Mouse (Mus musculus): ENCODE results near the gene Lrrn4cl.
A peak's percentile ranks its signal among the peaks of the same experiment; 100 is the strongest.
"Not testable (repeated sequence)": the region's sequence is repeated elsewhere in the genome, so short reads cannot be mapped to it uniquely, and the experiment has no call there.

Lrrn4cl gene

DNA sequence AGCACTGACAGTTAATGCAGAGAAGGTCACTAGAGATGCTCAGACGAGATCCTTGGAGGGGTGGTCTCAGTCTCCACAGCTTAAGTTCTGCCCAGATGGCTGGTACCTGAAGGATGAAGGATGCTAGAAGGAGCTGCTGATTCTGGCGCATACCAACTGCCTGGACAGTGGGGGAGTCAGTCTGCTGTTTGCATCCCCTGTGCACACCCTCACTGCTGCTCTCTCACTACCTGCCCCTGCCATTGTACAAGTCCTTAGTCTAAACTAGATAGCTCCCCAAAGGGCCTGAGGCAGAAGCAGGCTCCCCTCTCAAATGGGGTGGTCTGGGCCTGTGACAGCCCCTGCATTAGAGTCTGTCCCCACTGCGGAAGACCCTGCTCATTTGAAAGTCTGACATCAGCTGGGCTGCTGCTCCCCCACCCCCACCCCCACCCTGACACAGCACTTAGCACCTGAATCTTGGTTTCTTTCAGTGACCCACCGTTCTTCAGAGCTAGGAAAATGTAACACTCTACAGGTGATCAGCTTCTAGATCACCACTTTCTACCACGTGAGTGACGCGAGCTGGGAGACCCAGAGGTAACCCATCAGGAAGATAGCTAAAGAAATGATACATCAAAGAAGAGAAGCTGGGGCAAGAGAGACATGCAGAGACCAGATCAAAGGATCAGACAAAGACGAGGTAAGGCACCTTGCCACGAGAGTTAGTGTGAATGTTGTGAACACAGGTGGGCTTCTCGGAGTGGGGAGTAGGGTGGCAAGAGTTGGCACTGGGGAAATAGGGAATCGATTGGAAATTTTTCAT, 11.3 kb upstream of the Lrrn4cl start, which contains the start of gene Gng3:
Gng3 (minus strand) TSS at position 92 of the 805 bp plus-strand sequence.
- DNase-seq, result peak; percentile 57

DNA sequence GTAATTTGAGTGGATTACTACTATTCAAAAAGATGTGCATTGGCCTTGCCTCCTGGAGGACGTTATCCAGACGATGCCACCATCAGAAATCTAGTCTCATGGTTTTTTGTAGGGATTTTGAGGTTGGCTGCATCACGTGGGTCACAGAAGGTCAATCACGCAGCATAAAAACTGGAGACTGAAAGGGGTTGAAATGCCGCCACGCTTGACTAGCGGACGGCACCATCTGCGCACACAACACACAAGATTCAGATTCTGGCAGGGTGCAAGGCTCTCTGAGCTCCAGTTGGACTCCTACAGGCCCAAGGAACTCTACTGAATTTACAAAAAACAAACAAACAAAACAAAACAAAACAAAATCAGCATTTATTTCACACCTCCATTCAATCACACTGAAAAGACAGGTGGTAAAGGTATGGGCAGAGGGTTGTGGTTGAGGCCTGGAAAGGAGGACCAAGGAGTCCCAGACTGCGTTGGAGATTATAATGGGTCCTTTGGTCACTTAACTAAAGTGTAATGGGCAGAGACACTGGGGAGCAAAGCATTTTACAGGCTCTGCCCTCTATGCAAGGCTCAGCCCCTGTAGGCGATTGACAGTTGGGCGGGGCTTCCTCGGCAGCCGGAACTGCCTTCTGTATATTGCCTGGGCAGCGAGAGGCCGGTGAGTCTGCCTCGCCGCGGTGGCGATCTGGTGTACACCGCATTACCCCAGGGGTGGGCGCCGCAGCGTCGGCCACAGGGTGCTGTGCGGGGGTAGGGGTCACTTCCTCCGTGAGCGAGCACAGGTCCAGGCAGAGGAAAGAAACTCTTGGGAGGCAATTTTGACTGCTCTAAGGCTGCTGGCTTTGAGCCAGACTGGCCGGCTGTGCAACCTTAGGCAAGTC, 10.4 kb upstream of the Lrrn4cl start:
- peak; percentile 84 for DNase-seq

DNA sequence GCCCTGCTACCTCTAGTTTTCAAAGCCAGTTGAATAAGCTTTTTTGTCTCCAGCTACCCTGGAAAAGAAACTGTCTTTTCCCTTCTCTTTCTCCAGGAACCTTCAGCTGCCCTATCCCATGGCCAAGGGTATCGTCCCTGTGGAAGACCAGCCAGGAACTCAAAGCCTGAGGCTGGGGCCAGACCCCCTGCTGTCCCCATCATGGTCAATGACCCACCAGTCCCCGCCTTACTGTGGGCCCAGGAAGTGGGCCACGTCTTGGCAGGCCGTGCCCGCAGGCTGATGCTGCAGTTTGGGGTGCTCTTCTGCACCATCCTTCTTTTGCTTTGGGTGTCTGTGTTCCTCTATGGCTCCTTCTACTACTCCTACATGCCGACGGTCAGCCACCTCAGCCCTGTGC, 9.6 kb upstream of the Lrrn4cl start:
- no peak for DNase-seq

DNA sequence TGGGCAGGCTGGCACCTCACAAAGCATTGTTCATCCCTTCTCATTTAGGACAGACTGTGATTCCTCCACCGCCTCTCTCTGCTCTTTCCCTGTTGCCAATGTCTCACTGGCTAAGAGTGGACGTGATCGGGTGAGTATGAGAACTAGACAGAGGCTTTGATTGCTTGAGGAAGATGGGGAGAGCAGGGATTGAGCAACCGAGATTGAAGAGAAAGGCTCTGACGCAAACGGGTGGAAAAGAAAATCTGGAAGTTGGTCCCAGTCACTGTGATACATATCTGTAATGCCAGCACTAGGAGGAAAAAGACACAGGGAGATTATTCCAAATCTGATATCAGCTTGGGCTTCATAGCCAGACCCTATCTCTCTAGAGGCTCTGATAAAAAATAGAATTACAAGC, 7.6 kb upstream of the Lrrn4cl start:
- no peak for DNase-seq

DNA sequence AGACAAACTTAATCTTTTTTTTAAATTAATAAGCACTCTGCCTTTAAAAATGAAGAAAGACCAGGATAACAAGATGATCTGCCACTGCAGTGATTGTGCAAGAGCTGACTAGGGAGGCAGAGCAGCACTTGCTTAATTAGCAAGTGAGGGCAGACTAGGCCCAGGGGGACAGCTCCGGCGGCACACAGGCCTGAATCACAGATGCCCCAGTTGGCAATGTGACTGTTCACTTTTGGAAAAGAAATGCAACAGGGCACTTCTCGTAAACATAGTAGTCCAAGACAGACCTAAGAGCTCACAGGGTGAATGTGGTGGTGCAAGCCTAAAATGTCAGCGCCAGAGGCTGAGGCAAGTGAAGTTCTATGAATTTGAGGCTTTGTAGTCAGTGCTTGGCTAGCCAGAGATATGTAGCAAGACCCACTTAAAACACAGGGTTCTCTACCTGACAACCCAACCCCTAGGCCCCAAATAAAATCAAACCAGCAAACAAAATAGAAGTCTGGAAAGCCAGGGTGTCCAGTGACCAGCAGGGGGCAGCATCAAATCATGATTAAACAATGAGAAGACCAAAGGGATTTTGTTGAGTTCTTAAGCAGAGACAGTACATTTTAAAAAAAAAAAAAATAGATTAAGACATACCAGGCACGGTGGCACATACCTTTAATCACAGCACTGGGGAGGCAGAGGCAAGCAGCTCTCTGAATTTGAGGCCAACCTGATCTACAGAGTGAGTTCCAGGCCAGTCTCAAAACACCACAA, 6.0 kb upstream of the Lrrn4cl start:
- peak; percentile 88 for DNase-seq

DNA sequence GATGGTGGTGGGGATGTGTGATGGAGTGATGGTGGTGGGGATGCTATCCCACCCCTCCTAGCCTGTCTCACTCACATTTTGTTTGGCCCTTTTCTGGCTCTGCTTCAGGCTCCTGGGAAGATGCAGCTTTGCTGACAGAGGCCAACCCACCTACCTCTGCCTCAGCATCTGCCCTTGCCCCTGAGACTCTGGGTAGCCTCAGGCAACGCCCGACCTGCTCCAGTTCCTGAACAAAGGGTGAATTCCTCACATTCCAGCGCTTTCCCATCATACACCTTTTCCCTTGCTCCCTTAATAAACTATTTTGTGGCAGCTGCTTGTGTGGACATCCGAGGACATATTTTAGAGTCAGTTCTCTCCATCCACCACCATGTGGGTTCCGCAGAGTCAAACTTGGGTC, 2.2 kb upstream of the Lrrn4cl start:
- DNase-seq, result no peak

DNA sequence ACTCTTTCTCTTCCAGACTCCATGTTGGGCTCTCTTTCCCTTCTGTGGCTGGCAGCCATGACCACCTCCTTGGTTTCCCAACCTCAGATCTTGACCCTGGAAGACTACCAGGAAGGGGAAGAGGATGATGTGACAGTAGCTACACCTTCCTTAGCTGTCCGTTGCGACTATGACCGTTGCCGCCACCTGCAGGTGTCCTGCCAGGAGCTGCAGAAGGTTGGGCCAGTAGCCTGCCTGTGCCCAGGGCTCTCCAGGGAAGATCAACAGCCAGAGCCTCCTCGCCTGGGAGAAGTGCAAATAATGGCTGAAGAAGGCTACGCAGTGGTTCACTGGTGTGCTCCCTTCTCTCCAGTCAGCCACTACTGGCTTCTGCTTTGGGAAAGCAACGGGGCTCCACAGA, 1.1 kb downstream of the Lrrn4cl start:
- no peak for DNase-seq

DNA sequence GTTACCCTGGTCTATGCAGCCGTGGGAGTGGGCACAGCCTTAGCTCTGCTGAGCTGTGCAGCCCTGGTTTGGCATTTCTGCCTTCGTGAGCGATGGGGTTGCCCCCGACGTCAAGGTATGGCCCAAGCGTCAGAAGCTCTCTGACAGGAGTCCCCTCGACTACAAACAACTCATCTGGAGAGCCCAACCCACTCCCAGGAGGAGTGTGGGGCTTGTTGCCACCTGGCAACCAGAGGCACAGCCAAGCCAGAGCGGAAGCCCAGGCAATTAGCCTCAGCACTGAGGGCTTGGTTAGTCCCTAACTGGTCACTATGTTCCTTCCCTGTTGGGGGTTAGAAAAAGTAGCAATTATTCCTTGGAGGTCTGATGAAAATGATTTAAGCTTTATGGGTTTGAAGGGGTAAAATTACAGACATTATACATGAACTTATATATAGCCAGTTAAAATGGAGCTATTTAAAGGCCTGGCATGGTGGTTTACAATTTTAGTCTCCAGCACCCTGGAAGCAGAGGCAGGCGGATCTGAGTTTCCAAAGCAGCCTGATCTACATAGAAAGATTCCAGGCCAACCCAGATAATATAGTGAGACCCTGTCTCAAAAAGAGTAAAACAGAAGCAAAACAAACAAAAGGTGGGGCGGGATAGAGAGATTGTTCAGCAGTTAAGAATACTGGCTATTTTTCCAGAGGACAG, 1.8 kb downstream of the Lrrn4cl start:
- no peak for DNase-seq

DNA sequence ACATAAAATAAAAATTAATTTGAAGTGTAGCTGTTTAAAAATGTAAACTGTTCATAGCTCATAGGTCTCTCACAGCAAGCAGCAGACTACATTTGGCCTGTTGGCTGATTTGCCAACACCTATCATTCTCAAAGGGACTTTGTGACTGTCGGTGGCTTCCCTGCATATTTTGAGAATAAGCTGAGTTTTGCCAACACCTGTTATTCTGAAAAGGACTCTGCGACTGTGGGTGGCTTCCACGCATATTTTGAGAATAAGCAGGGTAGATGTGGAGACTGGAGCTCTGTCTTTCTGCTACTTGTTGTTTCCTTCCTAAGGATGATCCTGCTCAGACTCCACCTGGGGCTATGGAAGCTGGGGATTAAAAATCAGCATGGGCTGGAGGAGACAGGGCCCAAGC, 2.5 kb downstream of the Lrrn4cl start:
- DNase-seq, result no peak

DNA sequence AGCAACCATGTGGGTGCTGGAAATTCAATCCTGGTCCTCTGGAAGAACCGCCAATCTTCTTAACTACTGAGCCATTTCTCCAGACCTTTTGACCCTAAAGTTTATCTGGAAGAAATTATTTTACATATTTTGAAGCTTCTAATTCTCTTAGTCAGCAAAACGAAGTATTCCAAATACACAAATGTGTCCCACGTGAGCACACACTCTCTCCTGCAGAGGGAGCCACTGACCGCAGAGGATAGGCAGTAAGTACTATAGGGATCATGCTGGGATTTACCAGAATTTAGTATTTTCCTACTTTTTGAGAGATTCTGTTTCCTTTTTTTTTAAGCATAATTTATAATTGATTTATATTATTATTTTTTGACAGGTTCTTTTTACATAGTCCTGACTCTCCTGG, 7.1 kb downstream of the Lrrn4cl start:
- DNase-seq, result peak; percentile 55

DNA sequence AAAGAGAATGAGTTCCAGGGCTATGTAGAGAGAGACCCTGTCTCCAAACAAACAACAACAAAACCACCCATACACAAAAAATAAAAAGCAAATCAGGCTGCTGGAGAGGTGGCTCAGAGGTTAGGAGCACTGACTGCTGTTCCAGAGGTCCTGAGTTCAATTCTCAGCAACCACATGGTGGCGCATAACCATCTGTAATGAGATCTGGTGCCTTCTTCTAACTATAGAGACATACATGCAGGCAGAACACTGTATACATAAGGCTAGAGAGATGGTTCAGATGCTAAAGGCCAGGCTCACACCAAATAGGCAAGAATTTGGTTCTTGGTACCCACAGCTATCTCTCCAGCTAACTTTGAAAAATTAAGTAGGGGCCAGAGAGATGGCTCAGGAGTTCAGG, 8.4 kb downstream of the Lrrn4cl start:
- peak; percentile 31 for DNase-seq

DNA sequence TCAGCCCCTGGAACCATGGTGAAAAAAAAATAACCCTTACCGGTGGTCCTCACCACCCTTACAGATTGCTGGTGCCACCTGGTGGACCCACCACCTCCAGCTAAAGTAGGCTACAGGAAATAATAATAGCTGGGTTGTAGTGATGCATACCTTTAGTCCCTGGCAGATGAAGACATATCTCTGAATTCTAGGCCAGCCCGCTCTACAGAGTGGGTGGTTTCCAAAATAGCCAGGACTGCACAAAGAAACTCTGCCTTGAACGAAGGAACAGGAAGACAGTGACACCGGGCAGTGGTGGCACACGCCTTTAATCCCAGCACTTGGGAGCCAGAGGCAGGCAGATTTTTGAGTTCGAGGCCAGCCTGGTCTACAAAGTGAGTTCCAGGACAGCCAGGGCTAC, 13.7 kb downstream of the Lrrn4cl start:
- DNase-seq, result no peak

DNA sequence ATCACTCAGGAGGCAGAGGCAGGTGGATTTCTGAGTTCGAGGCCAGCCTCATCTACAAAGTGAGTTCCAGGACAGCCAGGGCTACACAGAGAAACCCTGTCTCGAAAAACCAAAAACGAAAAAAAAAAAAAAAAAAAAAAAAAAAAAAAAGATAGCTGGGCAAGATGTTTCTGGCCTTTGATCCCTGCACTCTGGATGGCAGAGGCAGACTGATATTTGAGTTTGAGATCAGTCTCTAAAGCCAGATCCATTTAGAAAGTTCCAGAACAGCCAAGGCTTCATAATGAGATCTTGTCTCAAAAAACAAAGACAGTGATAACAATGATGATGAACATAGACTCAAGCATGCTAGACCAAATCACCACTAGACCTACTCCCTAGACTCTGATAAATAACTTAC, 19.8 kb downstream of the Lrrn4cl start:
- DNase-seq, result not testable (repeated sequence)

DNA sequence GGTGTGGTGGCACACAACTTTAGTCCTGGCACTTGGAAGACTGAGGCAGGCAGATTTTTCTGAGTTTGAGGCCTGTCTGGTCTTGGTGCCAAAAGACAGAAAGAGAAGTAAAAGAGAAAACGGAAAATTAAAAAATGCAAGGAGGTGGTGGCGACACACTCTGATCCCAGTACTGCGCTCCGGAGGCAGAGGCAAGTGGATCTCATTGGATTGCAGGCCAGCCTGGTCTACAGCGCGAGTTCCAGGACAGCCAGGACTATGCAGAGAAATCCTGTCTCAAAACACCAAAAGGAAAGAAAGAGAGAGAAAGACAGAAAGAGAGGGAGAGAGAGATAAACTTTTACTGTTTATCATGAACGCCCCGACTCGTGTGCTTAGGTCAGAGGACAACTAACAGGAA, 20.3 kb downstream of the Lrrn4cl start:
- DNase-seq, result no peak

DNA sequence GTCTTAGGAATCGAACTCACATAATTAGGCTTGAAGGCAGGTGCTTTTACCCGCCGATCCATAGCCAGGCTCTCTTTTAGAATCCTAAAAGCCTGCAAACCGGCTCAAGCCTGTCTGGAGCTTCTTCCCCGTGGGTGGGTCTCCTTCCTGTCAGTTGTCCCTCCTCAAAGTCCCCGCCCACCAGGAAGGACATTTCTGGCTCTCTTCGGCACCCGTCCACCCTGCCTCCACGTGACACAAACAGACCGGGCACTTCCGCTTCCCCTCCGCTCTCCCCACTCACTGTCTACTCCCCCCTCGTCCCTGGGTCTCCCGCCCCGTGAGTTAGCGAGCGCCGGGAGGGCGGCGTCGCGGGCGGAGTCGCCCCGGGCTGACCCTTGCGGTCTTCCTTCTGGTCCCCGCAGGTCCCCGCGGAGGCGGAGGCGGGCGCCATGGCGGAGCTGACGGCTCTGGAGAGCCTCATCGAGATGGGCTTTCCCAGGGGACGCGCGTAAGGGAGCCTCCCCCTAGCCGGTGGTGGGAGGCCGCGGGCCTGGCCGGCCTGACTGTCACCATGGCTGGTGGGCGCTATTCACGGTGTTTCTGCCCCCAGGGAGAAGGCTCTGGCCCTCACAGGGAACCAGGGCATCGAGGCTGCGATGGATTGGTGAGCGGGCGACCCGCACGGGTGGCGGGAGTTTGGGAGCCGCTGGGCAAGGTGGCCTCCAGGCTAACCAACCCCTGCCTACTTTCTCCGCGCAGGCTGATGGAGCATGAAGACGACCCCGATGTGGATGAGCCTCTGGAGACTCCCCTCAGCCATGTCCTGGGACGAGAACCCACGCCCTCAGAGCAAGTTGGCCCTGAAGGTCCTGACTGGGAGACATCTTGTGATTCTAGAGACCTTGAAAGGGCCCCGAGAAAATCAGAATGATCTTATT, 21.0 kb downstream of the Lrrn4cl start, which contains the start of gene Ubxn1:
Ubxn1 (plus strand) TSS at position 230 of the 920 bp plus-strand sequence.
- DNase-seq, result peak; percentile 96

DNA sequence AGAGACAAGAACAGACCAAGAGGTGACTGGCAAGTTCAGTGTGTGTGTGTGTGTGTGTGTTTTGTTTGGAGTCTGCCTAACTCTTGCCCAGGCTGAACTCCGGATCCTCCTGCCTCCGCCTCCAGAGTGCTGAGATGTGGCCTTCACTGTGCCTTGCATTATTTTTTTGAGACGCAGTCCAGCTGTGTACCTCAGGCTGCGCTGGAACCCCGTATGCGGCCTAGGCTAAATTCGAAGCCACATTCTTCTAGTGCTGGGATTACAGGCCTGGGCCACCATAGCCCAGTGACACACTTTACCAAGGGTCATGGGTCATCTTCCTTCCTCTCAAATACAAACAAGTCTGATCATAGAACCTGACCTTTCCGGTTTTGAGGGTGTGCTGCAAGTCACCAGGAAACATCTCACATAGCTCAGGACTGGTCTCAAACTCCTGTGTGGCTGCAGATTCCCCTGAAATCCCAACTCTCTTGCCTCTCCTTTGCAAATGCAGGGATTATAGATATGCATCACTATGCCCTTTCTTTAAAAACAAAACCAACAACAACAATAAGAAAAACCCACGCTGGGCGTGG, 21.8 kb downstream of the Lrrn4cl start:
- no peak for DNase-seq

DNA sequence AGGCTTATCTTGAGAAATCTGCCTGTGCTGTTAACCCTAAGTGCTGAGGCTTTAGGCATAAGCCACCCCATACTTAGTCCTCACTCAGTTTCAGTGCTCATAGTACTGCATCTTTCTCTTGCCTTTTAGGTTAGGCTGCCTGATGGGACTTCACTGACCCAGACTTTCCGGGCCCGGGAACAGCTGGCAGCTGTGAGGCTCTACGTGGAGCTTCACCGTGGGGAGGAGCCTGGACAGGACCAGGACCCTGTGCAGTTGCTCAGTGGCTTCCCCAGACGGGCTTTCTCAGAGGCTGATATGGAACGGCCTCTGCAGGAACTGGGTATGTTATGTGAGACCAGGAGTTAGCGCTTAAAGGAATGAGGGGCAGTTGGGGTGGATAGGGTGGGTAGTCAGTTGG, 24.5 kb downstream of the Lrrn4cl start:
- DNase-seq, result no peak

DNA sequence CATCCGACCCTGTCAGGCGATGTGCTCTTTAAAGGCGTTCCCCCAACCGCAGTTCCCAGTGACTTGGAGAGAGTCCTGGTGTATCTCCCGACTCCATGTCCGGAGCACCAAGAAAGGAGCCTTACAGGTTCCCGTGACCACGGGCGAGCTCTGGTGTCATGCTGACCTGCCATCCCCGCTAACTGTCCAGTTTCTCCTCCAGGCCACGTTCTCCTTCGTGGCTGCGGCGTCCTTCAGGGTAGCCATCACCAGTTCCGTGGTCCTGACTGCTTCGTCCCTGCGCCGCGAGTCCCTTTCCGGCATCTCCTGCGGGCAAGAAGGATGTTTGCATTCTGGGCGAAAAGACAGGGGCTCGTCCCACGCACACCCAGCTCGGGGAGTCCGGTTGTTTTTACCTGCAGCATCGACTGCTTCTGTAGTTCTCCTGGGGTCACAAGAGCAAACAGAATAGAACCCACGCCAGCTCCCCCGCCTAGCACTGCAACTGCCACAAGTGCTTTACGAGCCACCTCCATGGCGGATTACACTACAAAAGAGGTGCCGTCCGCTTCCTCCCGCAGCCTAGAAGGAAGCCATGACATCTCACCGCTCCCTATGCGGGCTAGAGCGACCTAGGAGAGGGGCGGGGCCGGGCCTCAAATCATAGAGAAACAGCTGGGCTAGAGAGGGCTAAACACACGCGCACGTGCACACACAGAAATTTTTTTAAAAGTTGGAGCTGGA, 29.9 kb downstream of the Lrrn4cl start, which contains the start of gene Uqcc3:
Uqcc3 (minus strand) TSS at position 613 of the 723 bp plus-strand sequence.
- DNase-seq, result peak; percentile 95

DNA sequence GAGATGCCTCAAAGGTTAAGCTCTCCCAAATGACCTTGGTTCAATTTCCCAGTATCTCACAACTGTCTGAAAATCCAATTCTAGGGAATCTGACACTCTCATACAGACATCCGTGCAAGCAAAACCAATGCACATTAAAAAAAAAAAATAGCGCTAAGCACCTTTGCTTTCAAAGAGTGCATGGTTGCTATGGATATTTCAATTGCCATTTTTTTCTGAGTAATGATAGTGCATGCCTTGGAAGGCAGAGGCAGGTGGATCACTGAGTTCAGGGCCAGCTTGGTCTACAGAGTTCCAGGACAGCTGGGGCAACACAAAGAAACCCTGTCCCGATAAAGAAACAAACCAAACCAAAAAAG, 30.4 kb downstream of the Lrrn4cl start:
- DNase-seq, result no peak

DNA sequence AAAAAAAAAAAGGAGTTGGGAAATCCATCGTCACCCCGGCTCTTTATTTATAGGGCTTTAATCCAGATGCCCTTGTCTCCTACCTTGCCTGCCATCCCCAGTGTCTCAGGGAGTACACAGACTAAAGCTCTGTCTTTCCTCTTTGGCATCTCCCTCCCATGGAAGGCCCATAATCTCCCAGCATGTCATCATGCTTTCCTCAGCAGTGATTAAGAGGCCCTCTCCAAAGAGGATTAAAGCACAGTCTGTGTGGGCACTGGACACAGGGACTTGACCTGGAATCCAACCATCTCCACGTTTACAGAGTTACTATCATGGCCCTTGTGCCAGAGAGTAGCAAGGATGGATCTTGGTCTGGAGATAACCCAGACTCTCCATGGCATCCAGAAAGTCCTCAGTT, 33.0 kb downstream of the Lrrn4cl start, which contains the start of the genes Lbhd1 and Gm49403:
Lbhd1 (plus strand) TSS at position 117 of the 400 bp plus-strand sequence.
Gm49403 (plus strand) TSS at position 315 of the 400 bp plus-strand sequence.
- no peak for DNase-seq

All from embryo, embryonic 11 days (tissue).